Mouse (Mus musculus): ENCODE data around the gene H2-Q6.
"Not testable (repeated sequence)": the region's sequence is repeated elsewhere in the genome, so short reads cannot be mapped to it uniquely, and the experiment has no call there.

The H2-Q6 gene

GRCm38 (mm10) chr17:35435577-35435976, 10.9 kb downstream of the H2-Q6 start:
- DNase-seq = not testable (repeated sequence)

DNA sequence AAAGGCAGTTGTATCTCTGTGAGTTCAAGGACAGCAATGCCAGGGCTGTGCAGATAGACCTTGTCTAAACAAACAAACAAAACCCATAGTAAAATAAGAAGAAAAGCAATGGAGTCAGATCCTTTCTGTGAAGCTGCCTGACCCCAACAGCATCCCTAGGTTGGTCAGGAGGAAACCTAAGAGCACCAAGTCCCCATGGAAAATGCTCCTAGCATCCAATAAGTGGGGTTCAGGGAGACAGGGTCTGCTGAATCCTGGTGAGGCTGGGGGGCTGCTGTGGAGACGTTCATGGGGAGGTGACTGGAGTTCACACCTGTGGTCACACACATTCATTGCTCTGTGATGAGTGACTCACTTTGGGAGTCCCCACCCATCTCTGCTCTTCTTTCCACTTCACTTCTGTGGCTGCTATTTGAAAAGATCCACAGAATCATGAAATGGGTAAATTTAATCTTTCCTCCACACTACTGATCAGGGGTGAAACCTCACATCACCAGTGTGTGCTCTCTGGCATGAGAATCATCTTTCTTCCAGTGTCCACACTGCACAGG, 12.8 kb downstream of the H2-Q6 start:
- not testable (repeated sequence) for DNase-seq

GRCm38 (mm10) chr17:35438395-35438794, 13.7 kb downstream of the H2-Q6 start:
- not testable (repeated sequence) for DNase-seq

- peak; percentile 55 for DNase-seq
Observed at GRCm38 (mm10) chr17:35438885-35439284, 14.2 kb downstream of the H2-Q6 start, which contains the start of gene H2-Q7. TSS of gene H2-Q7 (plus strand) at chr17:35439155.

DNA sequence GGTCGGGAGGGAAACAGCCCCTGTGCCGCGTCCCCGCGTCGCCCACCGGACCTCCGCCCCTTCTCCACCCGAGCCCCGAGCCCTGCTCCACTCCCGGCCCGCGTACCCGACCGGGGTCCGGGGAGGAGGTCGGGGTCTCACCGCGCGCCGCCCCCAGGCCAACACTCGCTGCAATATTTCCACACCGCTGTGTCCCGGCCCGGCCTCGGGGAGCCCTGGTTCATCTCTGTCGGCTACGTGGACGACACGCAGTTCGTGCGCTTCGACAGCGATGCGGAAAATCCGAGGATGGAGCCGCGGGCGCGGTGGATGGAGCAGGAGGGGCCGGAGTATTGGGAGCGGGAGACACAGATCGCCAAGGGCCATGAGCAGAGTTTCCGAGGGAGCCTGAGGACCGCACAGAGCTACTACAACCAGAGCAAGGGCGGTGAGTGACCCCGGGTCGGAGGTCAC, 14.7 kb downstream of the H2-Q6 start:
- DNase-seq = not testable (repeated sequence)

- not testable (repeated sequence) for DNase-seq
Observed at GRCm38 (mm10) chr17:35439925-35440645, 15.4 kb downstream of the H2-Q6 start.

GRCm38 (mm10) chr17:35442376-35442775, 17.7 kb downstream of the H2-Q6 start:
- not testable (repeated sequence) for DNase-seq

DNA sequence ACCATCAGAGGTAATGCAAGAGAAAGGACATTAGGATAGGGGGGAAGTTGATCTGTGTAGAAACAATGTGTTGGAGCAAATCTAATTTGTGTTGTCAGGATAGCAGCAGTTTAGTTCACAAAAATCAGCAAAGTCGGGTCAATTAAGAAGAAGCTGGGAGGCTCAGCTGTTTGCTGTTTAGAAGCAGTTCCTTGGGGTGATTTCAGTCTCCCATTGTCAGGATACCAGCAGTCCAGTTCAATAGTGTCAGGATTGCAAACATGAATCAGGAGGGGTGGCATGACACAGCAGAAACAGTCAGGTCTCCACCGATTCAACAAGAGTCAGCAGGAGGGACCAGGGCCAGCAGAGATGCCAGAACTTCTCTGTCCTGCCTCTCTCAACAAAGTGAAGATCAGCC, 19.9 kb downstream of the H2-Q6 start:
- not testable (repeated sequence) for DNase-seq

DNA sequence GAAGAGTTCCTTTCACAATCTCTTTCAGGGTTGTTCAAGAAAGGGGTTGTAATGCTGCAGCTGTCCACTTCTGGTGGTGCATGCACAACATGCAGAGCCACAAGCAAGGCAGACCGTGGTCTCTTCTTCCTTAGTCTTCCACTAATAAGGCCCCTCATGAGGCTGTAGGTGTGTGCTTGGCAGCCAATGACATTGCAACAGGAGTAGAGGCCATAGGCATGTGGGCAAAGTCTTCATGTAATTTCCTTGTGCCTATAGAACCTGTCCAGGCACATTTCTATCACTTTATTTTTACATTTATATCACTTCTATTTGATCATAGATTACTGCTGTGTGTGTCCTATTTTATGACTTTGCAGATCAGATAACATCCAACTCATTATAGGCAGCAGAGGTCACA, 33.6 kb downstream of the H2-Q6 start:
- DNase-seq = not testable (repeated sequence)

- DNase-seq = not testable (repeated sequence)
Observed at GRCm38 (mm10) chr17:35460513-35461341, 36.1 kb downstream of the H2-Q6 start.

- peak; percentile 19 for DNase-seq
Observed at GRCm38 (mm10) chr17:35465651-35466050, 41.0 kb downstream of the H2-Q6 start.

DNA sequence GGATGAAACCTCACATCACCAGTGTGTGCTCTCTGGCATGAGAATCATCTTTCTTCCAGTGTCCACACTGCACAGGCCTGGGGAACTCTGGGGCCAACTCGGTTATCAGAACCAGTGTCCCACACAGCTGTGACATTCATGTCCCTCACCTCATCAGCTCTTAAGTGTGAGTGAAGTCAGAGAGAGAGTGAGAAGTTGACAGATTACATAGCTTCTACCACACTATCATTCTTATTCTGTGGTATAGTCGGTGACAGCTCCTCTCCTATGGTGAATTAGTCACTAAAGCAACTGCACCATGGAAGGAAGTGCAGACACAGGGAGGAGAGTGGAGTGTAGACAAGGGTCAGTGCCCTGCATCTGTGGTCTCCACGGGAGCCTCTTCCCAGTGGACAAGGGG, 44.3 kb downstream of the H2-Q6 start:
- DNase-seq = not testable (repeated sequence)

- peak; percentile 6 for DNase-seq
Observed at GRCm38 (mm10) chr17:35469842-35470751, 45.4 kb downstream of the H2-Q6 start, which contains the start of gene H2-Q10. TSS of gene H2-Q10 (plus strand) at chr17:35470089.

All from thymus, postnatal 14 days (tissue).